11 mouse cellular contexts compared by ENCODE assay signal in genomic region chr2:102107280-102107679, GRCm38 (mm10).
A peak's percentile ranks its signal among the peaks of the same experiment; 100 is the strongest.
DNase-seq lines count a peak whose midpoint lies in the region; ATAC-seq and TF ChIP-seq lines count a peak whose summit lies in the region.
"Had no signal": no experiment of that assay in that cellular context is flagged by ENCODE, and none has a peak within 500 bp of the region (broad histone marks: within the 10 kb centered on the region; RNA-seq: fewer than 3 reads in every experiment).

No protein-coding gene starts in this region.

- ATAC-seq in frontal cortex, adult (ENCODE audit: low TSS enrichment): peak; percentile 7; the same call in 1 of the 2 replicates
- peak; percentile 44; the same call in 1 of the 2 replicates for ATAC-seq in lung, embryonic 14.5 days (ENCODE audit: insufficient read depth)

- no peaks in the 10 kb centered on the region for H3K27me3 ChIP-seq in lung, embryonic 14.5 days (ENCODE audit: insufficient read depth, low read length)
- H3K27me3 ChIP-seq: embryonic facial prominence, embryonic 12.5 days; hindbrain, embryonic 15.5 days had no signal

- no peak overlapping the region for H3K9ac ChIP-seq in lung, embryonic 14.5 days
- H3K9ac ChIP-seq: embryonic facial prominence, embryonic 12.5 days; hindbrain, embryonic 15.5 days; liver, embryonic 14.5 days had no signal

- no peak overlapping the region for H3K4me2 ChIP-seq in lung, embryonic 14.5 days
- H3K4me2 ChIP-seq: embryonic facial prominence, embryonic 12.5 days; hindbrain, embryonic 15.5 days had no signal

- H3K9me3 ChIP-seq in lung, embryonic 14.5 days (ENCODE audit: low read depth, low read length): no peaks in the 10 kb centered on the region
- H3K9me3 ChIP-seq: embryonic facial prominence, embryonic 12.5 days; hindbrain, embryonic 15.5 days had no signal

- H3K36me3 ChIP-seq in lung, embryonic 14.5 days (ENCODE audit: insufficient read depth): no peaks in the 10 kb centered on the region
- H3K36me3 ChIP-seq: hindbrain, embryonic 15.5 days had no signal

- no peak overlapping the region for H3K4me3 ChIP-seq in lung, embryonic 14.5 days (ENCODE audit: low read depth, low read length)
- H3K4me3 ChIP-seq: embryonic facial prominence, embryonic 12.5 days; hindbrain, embryonic 15.5 days had no signal

- H3K4me1 ChIP-seq in lung, embryonic 14.5 days (ENCODE audit: insufficient read depth): no peaks in the 10 kb centered on the region; the same call in 1 of the 2 replicates

- H3K27ac ChIP-seq in lung, embryonic 14.5 days (ENCODE audit: low read depth): no peak overlapping the region
- H3K27ac ChIP-seq: embryonic facial prominence, embryonic 12.5 days; hindbrain, embryonic 15.5 days; liver, embryonic 14.5 days had no signal

- TF ChIP-seq CTCF in lung, embryonic 14.5 days (IDR thresholded peaks at IDR 0.05; ENCODE audit: low read depth): peak; percentile 54
- TF ChIP-seq CTCF in brain, embryonic 14.5 days (IDR thresholded peaks at IDR 0.05; ENCODE audit: borderline replicate concordance, extremely low read depth, insufficient read depth, insufficient read length): peak; percentile 34; the same call in 1 of the 2 replicates

- TF ChIP-seq POLR2A in brain, embryonic 14.5 days (IDR thresholded peaks at IDR 0.05; ENCODE audit: borderline replicate concordance, extremely low read depth, insufficient read depth, insufficient read length, poor library complexity, severe bottlenecking): no peak

- no peak for DNase-seq in frontal cortex, postnatal 10 days (ENCODE audit: low spot score in 2 of 2)
- DNase-seq in lung, embryonic 14.5 days: peak; percentile 83
- no peak for DNase-seq in lung, postnatal 25 days (ENCODE audit: low spot score)
- DNase-seq in brain, embryonic 14.5 days (ENCODE audit: low read depth): peak; percentile 83
- DNase-seq in retina, postnatal 1 day: peak; percentile 58
- DNase-seq in right cerebral cortex, adult 2 months (ENCODE audit: low spot score in 2 of 2): no peak
- DNase-seq in cerebellum, adult 9-11 months: no peak

- 67% methylated on average over 6 of the region's 6 CpGs for WGBS in lung, embryonic 14.5 days

Comparison
In these comparisons a context has a peak if more than half of its experiments do, and no peak if none do; other contexts are left out.
1. DNase-seq: peak in lung, embryonic 14.5 days (single experiment), brain, embryonic 14.5 days (single experiment) and retina, postnatal 1 day (single experiment); none in frontal cortex, postnatal 10 days (0 of 2), lung, postnatal 25 days (single experiment), right cerebral cortex, adult 2 months (0 of 2) and cerebellum, adult 9-11 months (single experiment).